Mouse (Mus musculus): ENCODE data around the gene Pde1a.

DNA sequence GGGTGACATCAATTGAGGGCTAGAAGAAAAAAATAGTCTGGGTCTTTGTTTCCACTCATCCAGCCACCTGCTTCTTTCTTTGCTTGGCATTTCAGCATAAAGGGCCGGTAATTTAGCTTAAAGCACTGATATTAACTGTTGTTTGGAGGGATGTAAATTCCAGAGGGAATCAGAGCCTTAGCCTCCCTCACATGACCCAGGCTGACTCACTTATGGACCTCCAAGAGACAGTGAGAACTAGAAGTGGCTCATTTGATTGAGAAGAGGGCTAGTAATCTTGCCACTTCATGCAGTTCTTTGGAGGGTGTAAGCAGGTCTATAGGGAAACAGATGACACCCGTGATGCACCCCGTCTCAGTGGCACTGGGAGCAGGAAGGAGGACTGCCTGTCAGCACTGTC, 230.7 kb downstream of the Pde1a start:
- TF ChIP-seq CHD2 (IDR thresholded peaks at IDR 0.05; ENCODE audit: low read depth, low read length) (no peak), ZC3H11A (IDR thresholded peaks at IDR 0.05; ENCODE audit: borderline replicate concordance, low read depth, low read length) (no peak), HCFC1 (IDR thresholded peaks at IDR 0.05; ENCODE audit: borderline replicate concordance, insufficient read depth, low read length) (no peak)

Data from ES-E14 (cell line).